Mouse (Mus musculus): ENCODE data around the gene Emc4. TPM values are rescaled to one million over a fixed set of nuclear protein-coding genes. Genes with fewer than 3 reads are reported as not detected.

The Emc4 gene
- polyA plus RNA-seq, 1 experiment from 2014 or later = 109 TPM

GRCm38 (mm10) chr2:112373141-112373540 lies 5.3 kb upstream of the Emc4 start:
- H3K9ac ChIP-seq = no peak overlapping the region
- no peaks in the 10 kb centered on the region for H3K9me3 ChIP-seq (replicated peaks)
- peaks cover 3% of the 10 kb centered on the region; the same call in 1 of the 2 replicates for H3K4me1 ChIP-seq
- no peak overlapping the region for H3K4me2 ChIP-seq (replicated peaks)
- H3K4me3 ChIP-seq = no peak overlapping the region
- peaks cover 11% of the 10 kb centered on the region for H3K27me3 ChIP-seq
- no peak for ATAC-seq (ENCODE audit: low FRiP score)
- H3K36me3 ChIP-seq = no peaks in the 10 kb centered on the region
- 53% methylated on average over 4 of the region's 4 CpGs for WGBS
- no peak overlapping the region for H3K27ac ChIP-seq

GRCm38 (mm10) chr2:112369941-112370340 lies 2.1 kb upstream of the Emc4 start:
- Histone ChIP-seq H3K4me2 (replicated peaks) (no peak overlapping the region), H3K36me3 (no peaks in the 10 kb centered on the region), H3K27ac (no peak overlapping the region), H3K4me1 (peaks cover 15% of the 10 kb centered on the region), H3K9me3 (replicated peaks) (no peaks in the 10 kb centered on the region), H3K27me3 (peaks cover 5% of the 10 kb centered on the region; the same call in 1 of the 2 replicates), H3K4me3 (no peak overlapping the region), H3K9ac (no peak overlapping the region)
- WGBS = 76% methylated on average over 5 of the region's 5 CpGs
- no peak for ATAC-seq (ENCODE audit: low FRiP score)

GRCm38 (mm10) chr2:112367222-112367621 lies 605 bp downstream of the Emc4 start:
- WGBS = 20% methylated on average over 15 of the region's 15 CpGs
- H3K27me3 ChIP-seq = no peaks in the 10 kb centered on the region
- H3K4me3 ChIP-seq = peak overlapping the region; percentile 68
- peaks cover 15% of the 10 kb centered on the region for H3K4me1 ChIP-seq
- H3K9me3 ChIP-seq (replicated peaks) = no peaks in the 10 kb centered on the region
- peak overlapping the region; percentile 70 for H3K9ac ChIP-seq
- peaks cover 17% of the 10 kb centered on the region for H3K36me3 ChIP-seq
- ATAC-seq (ENCODE audit: low FRiP score) = peak; percentile 17; the same call in 1 of the 2 replicates
- no peak overlapping the region for H3K27ac ChIP-seq
- peak overlapping the region; percentile 90 for H3K4me2 ChIP-seq (replicated peaks)

GRCm38 (mm10) chr2:112360781-112361169 lies 7.1 kb downstream of the Emc4 start:
- Histone ChIP-seq H3K27ac (no peak overlapping the region), H3K36me3 (peaks cover 74% of the 10 kb centered on the region), H3K27me3 (no peaks in the 10 kb centered on the region), H3K4me1 (no peaks in the 10 kb centered on the region), H3K4me2 (replicated peaks) (no peak overlapping the region), H3K9me3 (replicated peaks) (no peaks in the 10 kb centered on the region), H3K9ac (no peak overlapping the region), H3K4me3 (no peak overlapping the region)
- WGBS = 83% methylated on average over 2 of the region's 2 CpGs
- no peak for ATAC-seq (ENCODE audit: low FRiP score)

GRCm38 (mm10) chr2:112360012-112360780 lies 7.6 kb downstream of the Emc4 start:
- Histone ChIP-seq H3K27ac (no peak overlapping the region), H3K27me3 (no peaks in the 10 kb centered on the region), H3K36me3 (peaks cover 77% of the 10 kb centered on the region), H3K4me3 (no peak overlapping the region), H3K4me2 (replicated peaks) (no peak overlapping the region), H3K9me3 (replicated peaks) (no peaks in the 10 kb centered on the region), H3K9ac (no peak overlapping the region), H3K4me1 (no peaks in the 10 kb centered on the region)
- ATAC-seq (ENCODE audit: low FRiP score) = no peak
- 94% methylated on average over 12 of the region's 12 CpGs for WGBS

GRCm38 (mm10) chr2:112359611-112360010 lies 8.2 kb downstream of the Emc4 start:
- H3K4me1 ChIP-seq = no peaks in the 10 kb centered on the region
- H3K36me3 ChIP-seq = peaks cover 80% of the 10 kb centered on the region
- no peak overlapping the region for H3K27ac ChIP-seq
- no peaks in the 10 kb centered on the region for H3K27me3 ChIP-seq
- ATAC-seq (ENCODE audit: low FRiP score) = no peak
- H3K4me2 ChIP-seq (replicated peaks) = no peak overlapping the region
- no peak overlapping the region for H3K4me3 ChIP-seq
- WGBS = 76% methylated on average over 2 of the region's 2 CpGs
- no peaks in the 10 kb centered on the region for H3K9me3 ChIP-seq (replicated peaks)
- H3K9ac ChIP-seq = no peak overlapping the region

GRCm38 (mm10) chr2:112353685-112354455 lies 14.0 kb downstream of the Emc4 start:
- H3K4me2 ChIP-seq (replicated peaks) = no peak overlapping the region
- no peak overlapping the region for H3K4me3 ChIP-seq
- H3K4me1 ChIP-seq = no peaks in the 10 kb centered on the region
- H3K27me3 ChIP-seq = no peaks in the 10 kb centered on the region
- H3K9ac ChIP-seq = no peak overlapping the region
- 92% methylated on average over 7 of the region's 7 CpGs for WGBS
- H3K9me3 ChIP-seq (replicated peaks) = no peaks in the 10 kb centered on the region
- no peak overlapping the region for H3K27ac ChIP-seq
- no peak for ATAC-seq (ENCODE audit: low FRiP score)
- H3K36me3 ChIP-seq = peaks cover 73% of the 10 kb centered on the region

GRCm38 (mm10) chr2:112348246-112348645 lies 19.6 kb downstream of the Emc4 start:
- Histone ChIP-seq H3K36me3 (peaks cover 42% of the 10 kb centered on the region), H3K4me1 (no peaks in the 10 kb centered on the region), H3K4me3 (no peak overlapping the region), H3K9ac (no peak overlapping the region), H3K4me2 (replicated peaks) (no peak overlapping the region), H3K9me3 (replicated peaks) (no peaks in the 10 kb centered on the region), H3K27ac (no peak overlapping the region), H3K27me3 (no peaks in the 10 kb centered on the region)
- 90% methylated on average over 3 of the region's 3 CpGs for WGBS
- no peak for ATAC-seq (ENCODE audit: low FRiP score)

- WGBS = 79% methylated on average over 3 of the region's 3 CpGs
- ATAC-seq (ENCODE audit: low FRiP score) = no peak
- no peak overlapping the region for H3K4me3 ChIP-seq
Measured at GRCm38 (mm10) chr2:112341117-112341516, 26.7 kb downstream of the Emc4 start.

GRCm38 (mm10) chr2:112339736-112340135 lies 28.1 kb downstream of the Emc4 start:
- no peak for ATAC-seq (ENCODE audit: low FRiP score)
- Histone ChIP-seq H3K4me1 (no peaks in the 10 kb centered on the region), H3K4me3 (no peak overlapping the region), H3K9ac (no peak overlapping the region), H3K4me2 (replicated peaks) (no peak overlapping the region), H3K27ac (no peak overlapping the region), H3K27me3 (no peaks in the 10 kb centered on the region), H3K36me3 (peaks cover 47% of the 10 kb centered on the region), H3K9me3 (replicated peaks) (no peaks in the 10 kb centered on the region)
- WGBS = 94% methylated on average over 2 of the region's 2 CpGs

More at GRCm38 (mm10) chr2:112341117-112341516, 26.7 kb downstream of the Emc4 start:
- no peak overlapping the region for H3K27ac ChIP-seq
- no peaks in the 10 kb centered on the region for H3K4me1 ChIP-seq
- H3K4me2 ChIP-seq (replicated peaks) = no peak overlapping the region
- no peaks in the 10 kb centered on the region for H3K9me3 ChIP-seq (replicated peaks)
- peaks cover 48% of the 10 kb centered on the region for H3K36me3 ChIP-seq
- H3K27me3 ChIP-seq = no peaks in the 10 kb centered on the region
- no peak overlapping the region for H3K9ac ChIP-seq

- Histone ChIP-seq H3K9ac (no peak overlapping the region), H3K4me2 (replicated peaks) (no peak overlapping the region), H3K36me3 (peaks cover 44% of the 10 kb centered on the region), H3K27ac (no peak overlapping the region), H3K27me3 (no peaks in the 10 kb centered on the region), H3K9me3 (replicated peaks) (no peaks in the 10 kb centered on the region), H3K4me1 (no peaks in the 10 kb centered on the region), H3K4me3 (no peak overlapping the region)
- 95% methylated on average over 6 of the region's 6 CpGs for WGBS
- ATAC-seq (ENCODE audit: low FRiP score) = no peak
Measured at GRCm38 (mm10) chr2:112337211-112337610, 30.6 kb downstream of the Emc4 start.

- Histone ChIP-seq H3K4me3 (no peak overlapping the region), H3K36me3 (peaks cover 13% of the 10 kb centered on the region), H3K27me3 (no peaks in the 10 kb centered on the region), H3K9me3 (replicated peaks) (no peaks in the 10 kb centered on the region), H3K4me2 (replicated peaks) (no peak overlapping the region), H3K27ac (no peak overlapping the region), H3K9ac (no peak overlapping the region), H3K4me1 (no peaks in the 10 kb centered on the region)
- WGBS = 77% methylated on average over 4 of the region's 4 CpGs
- ATAC-seq (ENCODE audit: low FRiP score) = no peak
Measured at GRCm38 (mm10) chr2:112332051-112332898, 35.6 kb downstream of the Emc4 start.
